Mouse (Mus musculus) thymus, postnatal 25 days (tissue): ENCODE results near the gene Pip5k1c.

Source experiments
- DNase-seq: peaks from one replicate; pipeline ENCODE4 v3.0.0; 2022

The Pip5k1c gene

DNA sequence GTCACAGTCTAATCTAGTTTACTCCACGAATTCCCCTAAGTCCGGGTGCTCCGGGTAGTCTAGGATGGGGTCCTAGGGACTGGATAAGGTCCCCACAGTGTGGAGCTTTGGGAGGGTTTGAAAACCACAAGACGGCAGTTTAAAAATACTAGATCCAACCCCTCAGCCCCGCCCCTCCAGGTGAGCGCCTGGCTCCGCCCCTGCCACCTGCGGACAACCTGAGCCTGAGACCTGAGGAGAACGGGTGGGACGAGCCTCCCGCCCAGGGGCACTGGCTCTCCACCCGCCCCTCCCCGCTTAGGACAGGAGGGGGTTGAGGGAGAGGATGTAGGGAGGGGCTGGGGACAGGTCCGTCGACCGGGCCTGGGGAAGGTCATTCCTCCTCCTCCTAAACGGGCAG is 8.0 kb upstream of the Pip5k1c start:
- DNase-seq = no peak

DNA sequence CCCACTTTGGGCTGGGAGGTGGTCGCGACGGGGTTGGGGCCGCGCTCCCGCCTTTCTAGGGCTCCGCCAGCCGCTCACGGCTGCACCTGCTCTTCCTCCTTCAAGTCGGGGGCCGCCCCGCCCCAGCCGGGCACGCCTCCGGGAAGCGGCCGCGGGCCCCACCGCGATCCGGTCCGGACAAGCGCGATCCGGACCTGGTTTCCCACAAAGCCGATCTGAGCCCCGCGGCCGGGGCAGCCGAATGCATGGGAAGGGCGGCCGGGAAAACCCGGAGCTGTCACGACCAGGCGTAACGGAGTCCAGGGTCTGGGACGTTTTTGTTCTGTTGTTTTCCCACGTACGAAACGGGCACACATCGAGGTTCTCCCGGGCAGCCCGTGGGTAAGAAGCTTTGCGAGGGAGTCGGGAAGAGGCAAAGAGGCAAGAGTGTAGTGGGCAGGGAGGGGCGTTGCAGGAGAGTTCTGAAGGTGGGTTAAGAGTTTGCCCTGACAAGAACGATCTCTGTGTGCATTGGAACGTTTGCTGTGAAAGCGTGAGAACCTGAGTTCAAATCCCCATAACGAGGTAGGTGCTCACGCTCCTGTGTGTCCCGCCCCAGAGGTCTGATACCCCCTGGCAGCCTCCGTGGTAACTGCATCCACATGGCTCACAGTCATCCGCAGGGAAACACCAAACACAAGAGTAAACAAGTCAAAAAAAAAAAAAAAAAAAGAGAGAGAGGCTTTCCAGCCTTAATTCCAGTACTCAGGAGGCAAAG is 6.9 kb upstream of the Pip5k1c start:
- DNase-seq = peak; percentile 98

DNA sequence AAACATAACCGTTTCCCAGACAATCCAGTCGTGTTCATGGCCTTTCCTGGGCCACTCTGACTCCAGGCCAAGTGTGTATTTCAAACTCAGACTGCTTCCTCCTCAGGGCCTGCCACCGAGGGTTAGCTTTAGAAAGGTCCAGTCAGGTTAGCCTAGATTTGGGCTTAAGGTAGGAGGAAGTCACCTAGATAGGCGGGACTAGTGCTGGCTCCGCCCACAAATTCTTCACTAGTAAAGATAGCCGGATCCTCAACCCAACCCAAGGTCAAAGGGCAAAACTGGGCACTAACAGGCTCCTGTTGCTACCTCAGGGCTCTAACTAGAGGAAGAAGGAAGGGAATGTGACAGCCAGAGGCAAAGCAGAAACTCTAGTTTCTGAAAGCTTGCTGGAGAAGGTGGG is 6.2 kb upstream of the Pip5k1c start:
- no peak for DNase-seq

GRCm38 (mm10) chr10:81287513-81288157 is 5.1 kb upstream of the Pip5k1c start:
- peak; percentile 79 for DNase-seq

- DNase-seq = peak; percentile 67
Measured at GRCm38 (mm10) chr10:81288601-81289000, 4.2 kb upstream of the Pip5k1c start.

- DNase-seq = peak; percentile 73
Measured at GRCm38 (mm10) chr10:81289278-81289677, 3.5 kb upstream of the Pip5k1c start.

- no peak for DNase-seq
Measured at GRCm38 (mm10) chr10:81289811-81290210, 3.0 kb upstream of the Pip5k1c start.

DNA sequence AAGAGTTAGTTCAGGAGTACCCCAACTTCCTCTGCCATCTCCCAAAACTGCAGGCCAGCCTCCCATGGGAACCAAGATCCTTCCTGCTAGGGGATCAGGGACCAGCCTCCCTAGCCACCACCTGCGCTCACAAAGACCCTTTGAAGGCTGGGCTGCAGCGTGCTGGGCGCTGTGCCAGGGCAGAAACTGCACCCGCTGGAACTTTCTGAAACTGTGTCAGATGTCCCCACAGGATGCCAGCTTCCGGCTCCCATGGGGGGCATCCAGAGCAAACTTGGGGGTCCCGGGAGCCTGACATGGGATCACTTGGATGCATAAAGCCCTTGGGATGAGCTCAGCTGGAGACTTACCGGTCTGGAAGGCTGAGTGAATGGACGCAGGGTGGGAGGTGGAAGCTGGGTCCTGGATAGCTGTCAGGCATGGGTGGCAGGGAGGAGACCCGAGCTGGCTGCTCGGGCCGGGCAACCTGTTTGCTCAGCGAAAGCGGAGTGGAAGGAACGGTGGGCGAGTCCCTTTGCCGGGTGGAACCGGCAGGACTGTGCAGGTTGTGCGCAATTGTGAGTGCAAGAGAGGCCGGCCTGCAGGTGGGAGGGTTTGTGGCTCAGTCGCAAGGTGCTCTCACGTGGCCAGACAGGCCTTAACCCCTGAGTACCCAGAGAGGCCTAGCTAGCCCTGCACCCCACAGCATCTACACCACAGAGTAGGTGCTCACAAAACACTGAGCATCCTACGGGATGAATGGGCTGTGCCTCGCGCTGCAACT is 1.9 kb upstream of the Pip5k1c start:
- DNase-seq = peak; percentile 76

GRCm38 (mm10) chr10:81291511-81292104 is 1.2 kb upstream of the Pip5k1c start, which contains the start of gene Tjp3:
Gene Tjp3 (minus strand): TSS chr10:81291581.
- DNase-seq = no peak

- DNase-seq = no peak
Measured at GRCm38 (mm10) chr10:81293334-81294030, 719 bp downstream of the Pip5k1c start.

GRCm38 (mm10) chr10:81294442-81294841 is 1.7 kb downstream of the Pip5k1c start:
- no peak for DNase-seq

GRCm38 (mm10) chr10:81295185-81295584 is 2.4 kb downstream of the Pip5k1c start:
- DNase-seq = no peak

- peak; percentile 75 for DNase-seq
Measured at GRCm38 (mm10) chr10:81297246-81297645, 4.5 kb downstream of the Pip5k1c start.

DNA sequence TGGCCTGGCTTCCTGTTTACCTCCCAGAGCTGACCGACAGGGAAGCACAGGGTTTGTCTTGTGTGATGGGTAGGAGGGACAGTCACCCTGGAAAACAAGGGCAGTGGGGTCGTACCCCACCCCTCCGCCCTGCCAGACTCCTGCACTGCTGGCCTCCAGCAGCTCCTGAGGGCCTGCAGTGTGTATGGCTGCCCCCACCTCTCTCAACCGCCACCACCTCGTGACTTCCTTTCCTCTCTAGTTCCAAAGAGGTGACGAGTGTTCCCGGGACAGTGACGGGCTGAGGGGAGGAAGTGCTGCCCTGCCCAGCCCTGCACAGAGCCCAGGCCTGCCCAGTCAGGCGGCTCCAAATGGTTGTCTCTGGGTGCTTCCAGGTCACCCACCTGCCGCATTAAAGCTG is 5.1 kb downstream of the Pip5k1c start:
- DNase-seq = peak; percentile 82

GRCm38 (mm10) chr10:81298369-81299100 is 5.8 kb downstream of the Pip5k1c start:
- DNase-seq = peak; percentile 68

DNA sequence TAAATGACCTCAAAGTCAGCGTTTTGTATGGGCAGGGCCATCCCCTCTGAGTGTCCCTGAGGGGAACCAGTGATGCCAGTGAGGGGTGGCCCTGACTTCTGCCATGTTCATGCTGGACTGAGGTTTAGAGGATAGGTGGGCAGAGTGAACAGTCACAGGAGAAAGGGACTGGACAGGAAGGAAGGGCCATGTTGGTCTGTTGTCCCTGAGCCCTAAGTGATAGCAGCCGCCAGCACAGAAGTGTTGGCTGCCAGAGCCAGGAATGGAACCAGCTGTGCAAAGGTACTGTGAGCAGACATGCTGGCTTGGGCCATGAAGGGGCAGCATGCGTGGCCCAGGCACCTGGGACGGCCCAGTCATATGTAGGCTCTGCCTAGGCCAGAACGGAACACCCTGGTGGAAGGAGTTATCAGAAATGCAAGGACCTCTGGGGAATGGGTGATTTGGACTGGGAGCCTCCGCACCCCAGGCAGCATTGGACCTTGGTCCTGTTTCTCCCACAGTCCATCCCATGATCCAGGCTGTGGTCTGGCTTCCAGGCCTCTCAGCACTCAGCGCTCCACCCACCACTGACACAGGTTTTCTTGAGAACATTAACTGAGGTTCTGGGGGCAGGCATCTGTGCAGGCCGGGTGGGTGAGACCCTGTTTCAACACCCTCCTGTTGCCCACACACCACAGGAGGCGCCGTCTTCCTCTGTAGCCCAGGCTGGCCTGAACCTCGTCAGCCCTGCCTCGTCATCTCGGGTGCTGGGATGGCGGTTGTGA is 7.0 kb downstream of the Pip5k1c start:
- DNase-seq = no peak

- no peak for DNase-seq
Measured at GRCm38 (mm10) chr10:81300352-81300907, 7.7 kb downstream of the Pip5k1c start.

DNA sequence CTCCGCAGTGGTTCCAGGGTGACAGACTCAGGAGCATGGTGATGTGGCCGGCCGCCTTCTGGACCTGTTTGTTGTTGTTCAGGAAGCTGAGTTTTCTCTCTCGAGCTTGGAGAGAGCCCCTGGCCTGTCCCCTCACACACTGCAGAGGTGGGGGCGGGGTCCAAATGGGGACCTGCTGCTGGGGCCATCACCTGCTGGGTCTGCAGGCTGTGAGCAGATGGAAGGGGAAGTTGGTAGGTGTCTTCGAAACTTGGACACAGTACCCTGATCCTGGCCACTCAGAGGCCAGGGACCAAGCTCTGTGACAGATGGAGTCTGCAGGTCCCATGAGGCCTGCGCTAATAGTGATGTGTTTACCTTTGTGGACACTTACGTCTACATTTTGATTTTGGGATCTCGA is 8.6 kb downstream of the Pip5k1c start:
- DNase-seq = no peak

- DNase-seq = no peak
Measured at GRCm38 (mm10) chr10:81302288-81302687, 9.5 kb downstream of the Pip5k1c start.

DNA sequence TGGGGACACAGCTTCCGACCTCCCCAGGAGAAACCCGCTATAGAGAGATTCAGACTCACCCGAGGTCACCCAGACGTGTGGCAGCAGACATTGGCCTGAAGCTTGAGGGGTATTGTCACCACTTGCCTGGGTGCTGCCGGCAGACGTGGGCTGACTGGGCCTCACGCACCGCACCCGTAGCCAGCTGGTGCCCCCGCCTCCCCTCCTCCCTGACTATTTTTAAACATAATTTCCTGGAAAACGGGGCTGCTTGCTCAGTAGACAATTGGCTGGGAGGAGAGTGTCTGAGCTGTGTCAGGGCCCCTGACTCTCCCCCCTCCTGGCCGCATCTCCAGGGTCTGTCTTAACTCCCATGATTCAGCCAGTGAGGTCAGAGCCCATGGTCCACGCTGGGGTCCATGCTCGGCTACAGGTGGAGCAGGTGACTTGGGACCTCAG is 10.0 kb downstream of the Pip5k1c start:
- peak; percentile 36 for DNase-seq

DNA sequence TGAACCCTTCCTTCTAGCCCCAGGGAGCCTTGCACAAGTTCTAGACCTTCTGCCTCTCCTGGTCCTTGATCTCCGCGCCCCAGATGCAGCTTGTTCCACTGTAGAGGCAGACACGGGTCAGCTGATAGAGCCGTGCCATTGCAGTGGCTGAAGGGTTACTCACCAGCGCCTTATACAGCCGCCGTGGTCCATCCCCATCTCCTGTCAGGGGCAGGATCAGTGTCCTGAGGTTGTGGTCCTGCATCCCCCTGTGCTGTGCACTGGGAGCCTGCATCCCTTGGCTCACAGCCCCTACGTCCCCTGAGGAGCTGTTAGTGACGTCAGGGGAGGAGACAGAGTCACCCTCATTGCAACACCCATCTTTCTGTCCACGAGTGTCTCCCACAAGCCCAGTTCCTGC is 10.5 kb downstream of the Pip5k1c start:
- no peak for DNase-seq
